Mouse (Mus musculus) forebrain, embryonic 14.5 days (tissue): ENCODE measurements around the gene Bco2. TPM values are rescaled to one million over a fixed set of nuclear protein-coding genes. Genes with fewer than 3 reads are reported as not detected.

Source experiments
- ATAC-seq: fragments of 200-750 bp; cut with Nextera tagmentation; 2 replicates; pipeline ENCODE4 v1.8.0; 2017; ENCODE audit warnings: mild to moderate bottlenecking, moderate library complexity
- DNase-seq: peaks from one replicate; pipeline ENCODE4 v3.0.0-alpha.2; 2015; ENCODE audit warnings: low spot score
- H3K27ac ChIP-seq: fragments of 300-500 bp; sonication (generic); 2 replicates; pipeline ENCODE4 v1.5.1; 2014; ENCODE audit warnings: low read depth, mild to moderate bottlenecking, control low read depth, low read length, moderate library complexity
- H3K27me3 ChIP-seq: fragments of 300-500 bp; sonication (generic); replicated peaks from 2 replicates; pipeline ENCODE4 v1.6.1; 2014; ENCODE audit warnings: low read length, control low read depth, mixed read lengths; ENCODE audit not compliant: control insufficient read depth, insufficient read depth
- H3K36me3 ChIP-seq: fragments of 300-500 bp; sonication (generic); 2 replicates; pipeline ENCODE4 v1.6.1; 2014; ENCODE audit warnings: low read length, control low read depth; ENCODE audit not compliant: control insufficient read depth, insufficient read depth
- H3K4me1 ChIP-seq: fragments of 300-500 bp; sonication (generic); 2 replicates; pipeline ENCODE4 v1.6.1; 2014; ENCODE audit warnings: antibody characterized with exemption, low read length, control low read depth; ENCODE audit not compliant: control insufficient read depth, insufficient read depth
- H3K4me2 ChIP-seq: fragments of 300-500 bp; sonication (generic); 2 replicates; pipeline ENCODE4 v1.6.1; 2014; ENCODE audit warnings: mild to moderate bottlenecking, control low read depth, low read length
- H3K4me3 ChIP-seq: fragments of 300-500 bp; sonication (generic); 2 replicates; pipeline ENCODE4 v1.5.1; 2014; ENCODE audit warnings: low read depth, low read length, control low read depth
- H3K9ac ChIP-seq: fragments of 300-500 bp; sonication (generic); 2 replicates; pipeline ENCODE4 v1.6.1; 2014; ENCODE audit warnings: mild to moderate bottlenecking, low read length, control low read depth, moderate library complexity
- H3K9me3 ChIP-seq: fragments of 300-500 bp; sonication (generic); replicated peaks from 2 replicates; pipeline ENCODE4 v1.6.1; 2016; ENCODE audit warnings: low read length, control low read depth, mixed read lengths; ENCODE audit not compliant: control insufficient read depth
- WGBS: fragments of 180-500 bp; shearing (Covaris S2); extraction: QIAGEN DNeasy Blood & Tissue Kit; methylation state at CpG from one replicate; pipeline ENCODE4 v1.1.7; 2014; 5-methylcytosine and 5-hydroxymethylcytosine counted together
- polyA plus RNA-seq: library from polyadenylated mRNA; unstranded; fragments of >200 nt; fragmentation: Nextera tagmentation; extraction: Ambion mirVana; gene quantifications from 2 replicates; pipeline ENCODE4 v1.2.1, GENCODE M21; 2014

Gene Bco2
- polyA plus RNA-seq, 1 experiment from 2014 or later: 0.60 TPM

DNA sequence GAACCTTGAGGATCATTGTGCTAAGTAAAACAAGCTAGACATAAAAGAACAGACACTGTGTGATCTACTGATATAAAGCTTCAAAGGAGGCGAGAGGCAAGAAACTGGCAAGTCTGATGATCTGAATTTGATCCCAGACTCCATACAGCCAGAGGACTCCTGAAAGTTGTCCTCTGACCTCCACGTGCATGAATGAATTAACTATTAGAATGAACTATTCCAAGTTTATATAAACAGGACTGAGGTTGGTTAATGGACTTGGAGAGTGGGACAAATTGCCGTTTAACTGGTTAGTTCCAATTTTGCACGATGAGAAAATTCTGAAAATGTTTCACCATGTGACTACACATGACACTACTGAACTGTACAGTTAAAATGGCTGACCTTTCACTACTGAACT, 6.0 kb downstream of the Bco2 start:
- no peaks in the 10 kb centered on the region for H3K36me3 ChIP-seq
- no peaks in the 10 kb centered on the region for H3K27me3 ChIP-seq
- no peaks in the 10 kb centered on the region for H3K9me3 ChIP-seq
- DNase-seq: no peak
- H3K9ac ChIP-seq: no peak overlapping the region
- no peak for ATAC-seq
- WGBS: 85% methylated on average over 4 of the region's 4 CpGs
- no peak overlapping the region for H3K4me3 ChIP-seq
- no peaks in the 10 kb centered on the region for H3K4me1 ChIP-seq
- no peak overlapping the region for H3K4me2 ChIP-seq
- no peak overlapping the region for H3K27ac ChIP-seq

DNA sequence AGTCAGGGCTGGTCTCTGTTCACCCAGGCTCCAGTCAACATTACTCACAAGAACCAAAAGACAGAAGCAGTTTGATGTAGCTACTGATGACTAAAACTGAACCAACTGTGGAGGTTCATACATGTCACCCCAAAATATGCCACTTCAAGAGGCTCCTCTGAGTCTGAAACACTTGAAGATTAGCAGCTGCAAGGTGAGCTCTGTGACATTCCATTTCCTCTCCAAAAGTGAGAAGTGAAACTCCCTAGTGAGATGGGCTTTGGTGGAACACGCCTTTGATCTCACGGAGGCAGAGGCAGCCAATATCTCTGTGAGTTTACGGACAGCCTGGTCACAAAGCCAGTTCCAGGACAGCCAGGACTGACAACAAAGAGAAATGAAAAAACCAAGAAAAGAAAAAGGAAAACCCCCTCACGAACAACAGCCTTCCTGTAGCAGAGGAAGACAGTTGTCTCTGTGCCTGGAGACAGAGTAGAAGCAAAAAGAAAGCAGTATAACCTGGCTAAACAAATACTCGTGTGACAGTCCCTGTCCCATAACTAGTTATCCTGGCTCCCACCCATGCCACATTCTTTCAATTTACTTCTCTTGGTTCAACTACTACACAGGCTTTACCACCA, 7.0 kb downstream of the Bco2 start:
- no peaks in the 10 kb centered on the region for H3K4me1 ChIP-seq
- no peak for ATAC-seq
- H3K27ac ChIP-seq: no peak overlapping the region
- H3K9me3 ChIP-seq: no peaks in the 10 kb centered on the region
- H3K4me2 ChIP-seq: no peak overlapping the region
- H3K9ac ChIP-seq: no peak overlapping the region
- H3K27me3 ChIP-seq: no peaks in the 10 kb centered on the region
- no peak overlapping the region for H3K4me3 ChIP-seq
- WGBS: 66% methylated on average over 5 of the region's 5 CpGs
- H3K36me3 ChIP-seq: no peaks in the 10 kb centered on the region
- DNase-seq: no peak

DNA sequence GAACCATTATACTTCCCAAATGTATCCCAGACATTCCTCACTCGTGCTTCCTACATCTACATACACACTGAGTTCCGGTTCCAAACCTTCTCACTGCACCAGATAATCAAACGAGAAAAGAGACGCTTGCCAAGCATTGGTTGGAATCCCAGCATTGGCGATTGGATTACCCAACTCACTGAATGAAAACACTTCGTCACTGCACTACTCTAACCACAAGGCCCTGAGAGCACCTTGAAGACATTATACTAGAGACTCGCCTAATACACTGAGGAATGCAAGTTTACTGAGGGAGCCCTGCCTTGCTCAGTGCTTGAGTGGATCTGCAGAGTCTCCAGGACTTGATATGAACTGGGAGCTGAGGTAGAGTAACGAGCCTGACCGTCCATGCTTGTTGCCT, 12.6 kb downstream of the Bco2 start:
- Histone ChIP-seq H3K27me3 (no peaks in the 10 kb centered on the region), H3K9me3 (no peaks in the 10 kb centered on the region), H3K27ac (no peak overlapping the region), H3K4me2 (no peak overlapping the region), H3K36me3 (no peaks in the 10 kb centered on the region), H3K4me1 (no peaks in the 10 kb centered on the region), H3K4me3 (no peak overlapping the region), H3K9ac (no peak overlapping the region)
- no peak for ATAC-seq
- DNase-seq: no peak
- 76% methylated on average over 9 of the region's 9 CpGs for WGBS

DNA sequence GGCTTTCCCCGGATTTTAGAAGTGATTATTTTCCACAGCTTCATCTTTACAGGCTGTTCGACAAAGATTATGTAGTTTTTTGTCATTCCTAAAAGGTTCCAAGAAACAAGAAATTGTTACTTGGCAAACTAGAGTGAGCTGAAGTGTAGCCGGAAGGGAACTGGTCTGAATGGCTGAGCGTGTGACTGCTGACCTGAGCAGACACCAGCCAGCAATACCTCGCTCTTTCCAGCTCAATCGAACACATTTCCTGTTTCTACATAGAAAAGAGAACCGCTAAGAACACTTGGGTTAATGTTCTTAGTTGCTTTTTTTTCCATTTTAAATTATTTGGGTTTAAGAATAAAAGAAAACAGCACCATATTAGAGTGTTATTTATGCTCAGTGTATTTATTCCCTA, 14.8 kb downstream of the Bco2 start:
- H3K36me3 ChIP-seq: no peaks in the 10 kb centered on the region
- H3K4me2 ChIP-seq: peak overlapping the region; percentile 39
- no peak overlapping the region for H3K4me3 ChIP-seq
- H3K4me1 ChIP-seq: no peaks in the 10 kb centered on the region
- 44% methylated on average over 7 of the region's 7 CpGs for WGBS
- H3K9ac ChIP-seq: no peak overlapping the region
- H3K9me3 ChIP-seq: no peaks in the 10 kb centered on the region
- ATAC-seq (no peak), DNase-seq (peak; percentile 8)
- no peaks in the 10 kb centered on the region for H3K27me3 ChIP-seq
- no peak overlapping the region for H3K27ac ChIP-seq

DNA sequence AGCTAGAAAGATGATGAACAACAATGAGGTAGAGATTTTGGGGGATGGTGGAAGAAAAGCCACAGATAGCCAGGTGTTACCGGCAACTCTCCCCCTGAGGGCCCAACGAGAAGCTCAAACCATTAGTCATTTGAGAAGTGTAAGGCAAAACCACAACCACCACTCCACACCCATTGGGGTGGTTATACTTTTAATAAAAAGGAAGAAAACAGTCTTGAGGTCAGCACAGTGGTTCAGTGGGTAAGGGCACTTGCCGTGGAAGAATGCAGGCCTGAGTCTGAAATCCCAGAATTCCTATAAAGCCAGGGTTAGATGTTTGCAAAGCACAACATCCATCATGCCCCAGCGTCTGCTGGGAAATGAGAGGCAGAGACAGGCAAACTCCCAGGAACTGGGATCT, 17.7 kb downstream of the Bco2 start:
- Histone ChIP-seq H3K4me1 (no peaks in the 10 kb centered on the region), H3K4me2 (no peak overlapping the region), H3K4me3 (no peak overlapping the region), H3K9ac (no peak overlapping the region), H3K27ac (no peak overlapping the region), H3K27me3 (no peaks in the 10 kb centered on the region), H3K9me3 (no peaks in the 10 kb centered on the region), H3K36me3 (no peaks in the 10 kb centered on the region)
- DNase-seq (no peak), ATAC-seq (no peak)
- whole genome bisulfite sequencing: 86% methylated on average over 4 of the region's 4 CpGs

DNA sequence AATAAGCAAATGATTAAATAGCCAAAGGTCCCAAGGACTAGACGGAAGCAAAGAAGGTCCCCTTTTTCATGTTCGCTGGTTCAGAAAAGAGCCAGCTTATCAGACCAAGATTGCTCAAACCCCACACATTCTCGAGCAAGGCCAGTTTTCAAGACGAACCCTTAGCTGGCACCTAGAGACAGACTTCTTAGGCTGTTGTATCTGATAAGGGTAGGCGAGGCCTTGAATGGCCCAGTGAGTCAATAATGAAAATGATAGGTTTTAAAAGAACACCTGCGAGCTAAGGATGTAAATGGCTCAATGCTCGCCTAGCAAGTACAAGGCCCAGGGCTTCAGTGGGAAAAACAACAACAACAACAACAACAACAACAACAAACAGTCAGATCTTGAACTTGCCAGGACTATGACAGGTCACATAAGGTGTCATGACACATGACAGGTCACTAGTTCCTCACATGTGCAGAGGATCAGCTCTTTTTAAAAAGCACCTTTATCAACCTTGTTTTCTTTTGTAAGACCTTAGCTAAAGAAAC, 18.3 kb downstream of the Bco2 start:
- no peaks in the 10 kb centered on the region for H3K4me1 ChIP-seq
- DNase-seq (no peak), ATAC-seq (no peak)
- no peaks in the 10 kb centered on the region for H3K36me3 ChIP-seq
- no peak overlapping the region for H3K4me2 ChIP-seq
- H3K9ac ChIP-seq: no peak overlapping the region
- no peaks in the 10 kb centered on the region for H3K27me3 ChIP-seq
- H3K27ac ChIP-seq: no peak overlapping the region
- H3K4me3 ChIP-seq: no peak overlapping the region
- H3K9me3 ChIP-seq: no peaks in the 10 kb centered on the region
- WGBS: 87% methylated on average over 7 of the region's 7 CpGs

DNA sequence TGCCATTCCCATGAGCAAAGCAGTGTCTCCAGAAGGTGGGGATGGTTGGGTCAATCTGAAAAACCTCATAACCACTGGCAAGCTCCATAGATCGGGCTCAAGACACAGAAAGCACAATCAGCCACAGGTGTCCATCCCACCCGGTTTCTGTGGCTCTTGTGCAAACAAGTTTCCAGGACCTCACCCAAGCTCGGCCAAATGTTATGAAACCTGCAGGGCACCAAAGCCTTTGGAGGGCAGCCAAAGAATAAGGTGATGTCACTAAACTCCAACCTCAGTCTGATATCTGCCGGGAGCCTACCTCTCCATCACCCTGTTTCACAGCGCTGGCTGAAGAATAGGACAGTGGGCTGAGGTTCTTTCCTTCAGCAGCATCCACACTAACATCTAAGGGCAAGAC, 19.1 kb downstream of the Bco2 start:
- Histone ChIP-seq H3K27me3 (no peaks in the 10 kb centered on the region), H3K4me3 (no peak overlapping the region), H3K4me1 (no peaks in the 10 kb centered on the region), H3K27ac (no peak overlapping the region), H3K9ac (no peak overlapping the region), H3K36me3 (no peaks in the 10 kb centered on the region), H3K4me2 (no peak overlapping the region), H3K9me3 (no peaks in the 10 kb centered on the region)
- DNase-seq: no peak
- no peak for ATAC-seq
- WGBS: 83% methylated on average over 5 of the region's 5 CpGs

DNA sequence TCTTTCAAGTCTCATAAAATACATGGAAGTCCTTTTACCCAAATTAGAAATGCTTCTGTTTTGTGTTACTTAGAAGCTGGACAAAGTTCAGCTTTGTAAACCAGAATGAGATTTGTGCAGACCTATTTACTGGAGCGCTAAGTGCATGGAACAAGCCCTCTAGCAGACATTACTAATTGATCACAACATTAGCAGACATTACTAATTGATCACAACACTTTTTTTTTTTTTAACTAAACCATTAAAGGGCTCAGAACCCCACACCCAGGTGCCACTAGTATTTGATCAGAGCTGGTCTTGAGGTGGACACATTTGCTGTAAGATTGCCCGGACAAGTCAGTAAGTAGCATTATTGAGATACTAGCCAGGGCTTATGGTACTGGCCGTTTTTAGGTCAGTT, 21.2 kb downstream of the Bco2 start:
- no peak overlapping the region for H3K27ac ChIP-seq
- no peak for DNase-seq
- H3K9me3 ChIP-seq: no peaks in the 10 kb centered on the region
- WGBS: 80% methylated on average over 3 of the region's 3 CpGs
- no peaks in the 10 kb centered on the region for H3K4me1 ChIP-seq
- no peak overlapping the region for H3K4me3 ChIP-seq
- H3K27me3 ChIP-seq: no peaks in the 10 kb centered on the region
- no peak overlapping the region for H3K9ac ChIP-seq
- no peaks in the 10 kb centered on the region for H3K36me3 ChIP-seq
- no peak for ATAC-seq
- no peak overlapping the region for H3K4me2 ChIP-seq

DNA sequence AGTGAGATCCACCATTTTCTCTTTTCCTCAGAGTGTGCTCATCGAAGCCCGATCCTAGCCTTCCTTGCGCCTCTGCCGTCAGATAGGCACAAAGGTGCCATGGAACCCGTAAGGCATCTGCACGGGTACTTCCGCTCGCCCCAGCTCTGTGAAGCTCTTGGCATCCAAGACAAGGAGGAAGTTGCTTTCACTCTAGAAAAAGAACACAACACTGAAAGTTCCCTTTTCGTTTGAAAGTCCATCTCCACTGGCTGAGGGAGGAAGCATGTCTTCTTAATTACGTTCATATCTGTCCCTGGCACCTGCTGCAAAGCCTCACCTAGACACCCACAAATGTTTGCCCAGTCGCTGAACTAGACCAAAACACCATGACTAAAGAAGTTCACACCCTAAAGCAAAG, 21.7 kb downstream of the Bco2 start:
- no peak for ATAC-seq
- H3K9me3 ChIP-seq: no peaks in the 10 kb centered on the region
- H3K36me3 ChIP-seq: no peaks in the 10 kb centered on the region
- H3K9ac ChIP-seq: no peak overlapping the region
- no peaks in the 10 kb centered on the region for H3K4me1 ChIP-seq
- no peak overlapping the region for H3K4me3 ChIP-seq
- WGBS: 89% methylated on average over 11 of the region's 11 CpGs
- no peak overlapping the region for H3K4me2 ChIP-seq
- H3K27me3 ChIP-seq: no peaks in the 10 kb centered on the region
- H3K27ac ChIP-seq: no peak overlapping the region
- DNase-seq: no peak
